Mouse (Mus musculus): ENCODE data around the gene Mbl2. TPM values are rescaled to one million over a fixed set of nuclear protein-coding genes. Genes with fewer than 3 reads are reported as not detected.

Mbl2 gene
- polyA plus RNA-seq, 1 experiment, result not detected

DNA sequence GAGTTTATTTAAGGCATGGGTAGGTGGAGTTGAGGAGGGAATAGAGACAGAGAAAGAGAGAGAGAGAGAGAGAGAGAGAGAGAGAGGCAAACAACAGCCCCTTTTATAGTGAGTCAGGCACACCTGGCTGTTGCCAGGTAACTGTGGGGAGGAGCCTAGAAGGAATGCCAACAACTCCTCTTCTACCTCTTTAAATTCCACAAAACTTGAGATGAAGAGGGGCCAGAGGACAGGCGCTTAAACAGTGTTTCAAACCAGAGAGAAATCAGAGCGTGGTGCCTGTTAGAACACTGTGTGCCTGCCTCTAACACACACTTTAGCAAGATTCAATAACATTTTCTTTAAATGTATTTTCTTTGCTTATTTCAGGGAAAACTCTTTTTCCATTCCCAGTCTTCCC lies 19.5 kb downstream of the Mbl2 start:
- Histone ChIP-seq H3ac (ENCODE audit: control insufficient read depth, insufficient read length, low read depth) (no peak overlapping the region), H3K4me3 (ENCODE audit: insufficient read depth, poor library complexity, severe bottlenecking) (no peak overlapping the region)
- TF ChIP-seq MYOG (IDR thresholded peaks at IDR 0.05; ENCODE audit: control insufficient read depth, extremely low read depth, insufficient read length), result no peak
- TF ChIP-seq FOSL1 (IDR thresholded peaks at IDR 0.05; ENCODE audit: insufficient read depth, low read length, poor library complexity, severe bottlenecking), result no peak
- TF ChIP-seq MYOD1 (IDR thresholded peaks at IDR 0.05; ENCODE audit: control insufficient read depth, insufficient read length, low read depth), result no peak
- no peak for TF ChIP-seq CEBPB (IDR thresholded peaks at IDR 0.05; ENCODE audit: low read depth)
- TF ChIP-seq USF1 (IDR thresholded peaks at IDR 0.05; ENCODE audit: low read depth), result no peak
- TF ChIP-seq CTCF (IDR thresholded peaks at IDR 0.05; ENCODE audit: control insufficient read depth, insufficient read depth, insufficient read length), result no peak
- TF ChIP-seq MAX (IDR thresholded peaks at IDR 0.05), result no peak

DNA sequence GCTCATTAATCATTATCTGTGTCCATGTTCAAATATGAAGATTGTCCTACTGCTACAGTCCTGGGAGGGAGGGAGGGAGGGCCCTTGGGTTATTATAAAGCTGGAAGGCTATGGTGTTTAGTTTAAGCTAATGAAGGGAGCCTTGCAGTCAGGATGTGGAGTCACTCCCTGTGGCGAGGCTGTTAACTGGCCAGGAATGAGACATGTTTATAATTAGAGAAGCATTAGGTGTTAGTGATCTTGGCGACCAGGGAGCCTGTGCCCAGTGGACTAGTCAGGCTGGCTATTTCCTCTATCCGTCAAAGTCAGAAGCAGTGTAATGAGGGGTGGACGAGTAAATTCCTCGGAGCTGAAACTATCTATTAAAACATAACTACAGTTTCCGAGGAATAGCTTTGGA lies 23.6 kb downstream of the Mbl2 start:
- Histone ChIP-seq H3K79me2 (ENCODE audit: control insufficient read depth, insufficient read depth) (no peaks in the 10 kb centered on the region), H3ac (ENCODE audit: control insufficient read depth, insufficient read length, low read depth) (no peak overlapping the region)
- TF ChIP-seq MAX (IDR thresholded peaks at IDR 0.05), result no peak

More for the DNA sequence above, 19.5 kb downstream of the Mbl2 start:
- H3K79me3 ChIP-seq (ENCODE audit: low read depth), result no peaks in the 10 kb centered on the region
- H3K79me2 ChIP-seq (ENCODE audit: control insufficient read depth, insufficient read depth), result no peaks in the 10 kb centered on the region
- no peaks in the 10 kb centered on the region for H3K36me3 ChIP-seq (ENCODE audit: control insufficient read depth, insufficient read depth)
- peaks cover 3% of the 10 kb centered on the region for H3K27me3 ChIP-seq (ENCODE audit: control insufficient read depth, insufficient read depth, insufficient read length)

DNA sequence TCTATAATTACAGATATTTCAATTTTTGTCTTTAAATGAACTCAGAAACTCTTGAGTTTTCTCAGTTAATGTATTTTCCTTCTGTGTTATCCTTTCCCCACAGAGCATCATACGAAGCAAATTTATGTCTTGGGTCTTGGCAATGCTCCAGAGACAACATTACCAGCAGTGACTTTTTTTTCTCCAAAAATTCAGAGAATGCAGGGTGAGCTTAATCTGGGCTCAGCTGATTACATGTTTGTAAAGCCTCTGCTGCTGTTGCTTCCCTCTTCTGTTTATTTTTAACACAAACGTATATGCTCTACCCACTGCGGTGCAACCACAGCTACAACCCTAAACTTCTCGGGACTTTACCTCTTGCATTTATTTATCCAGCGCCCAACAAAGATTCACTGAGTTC lies 48.4 kb downstream of the Mbl2 start:
- no peaks in the 10 kb centered on the region for H3K79me2 ChIP-seq (ENCODE audit: control insufficient read depth, insufficient read depth)
- TF ChIP-seq USF1 (IDR thresholded peaks at IDR 0.05; ENCODE audit: low read depth), result no peak
- TF ChIP-seq MAX (IDR thresholded peaks at IDR 0.05), result no peak
- no peak for TF ChIP-seq MYOG (IDR thresholded peaks at IDR 0.05; ENCODE audit: control insufficient read depth, extremely low read depth, insufficient read length)
- no peak for TF ChIP-seq MYOD1 (IDR thresholded peaks at IDR 0.05; ENCODE audit: control insufficient read depth, insufficient read length, low read depth)
- TF ChIP-seq CEBPB (IDR thresholded peaks at IDR 0.05; ENCODE audit: low read depth), result no peak
- TF ChIP-seq FOSL1 (IDR thresholded peaks at IDR 0.05; ENCODE audit: insufficient read depth, low read length, poor library complexity, severe bottlenecking), result no peak
- no peak for TF ChIP-seq CTCF (IDR thresholded peaks at IDR 0.05; ENCODE audit: control insufficient read depth, insufficient read depth, insufficient read length)

More for the DNA sequence above, 23.6 kb downstream of the Mbl2 start:
- Histone ChIP-seq H3K27me3 (ENCODE audit: control insufficient read depth, insufficient read depth, insufficient read length) (peaks cover 11% of the 10 kb centered on the region), H3K36me3 (ENCODE audit: control insufficient read depth, insufficient read depth) (no peaks in the 10 kb centered on the region), H3K79me3 (ENCODE audit: low read depth) (no peaks in the 10 kb centered on the region), H3K4me3 (ENCODE audit: insufficient read depth, poor library complexity, severe bottlenecking) (no peak overlapping the region)

DNA sequence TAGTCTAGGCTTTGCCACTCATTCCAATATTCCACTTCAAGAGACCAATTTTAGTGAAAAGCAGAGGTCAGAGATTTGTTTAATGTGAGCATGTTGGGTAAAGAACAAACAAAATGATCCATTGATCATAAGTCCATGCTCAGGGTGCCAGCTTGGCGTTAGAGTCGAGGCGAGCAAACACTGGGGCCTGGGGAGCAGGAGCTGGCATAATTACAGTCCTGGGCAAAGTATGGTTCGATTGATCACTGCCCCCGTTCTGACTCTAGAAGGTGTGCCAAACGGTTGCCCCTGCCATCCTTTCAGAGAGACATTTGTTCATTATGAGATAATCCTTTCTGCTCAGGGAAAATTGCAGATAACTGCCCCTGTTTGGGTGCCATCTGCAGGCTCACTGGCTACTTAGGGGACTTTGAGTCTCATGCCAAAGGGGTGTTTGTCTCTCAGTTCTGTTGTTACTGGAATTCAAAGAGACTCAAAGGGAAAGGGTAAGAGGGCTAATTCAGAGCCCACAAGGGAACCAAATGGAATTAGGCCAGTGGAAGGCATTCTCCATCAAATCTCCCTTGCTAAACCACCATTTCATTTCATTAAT lies 55.3 kb downstream of the Mbl2 start:
- H3K27me3 ChIP-seq (ENCODE audit: control insufficient read depth, insufficient read depth, insufficient read length), result no peaks in the 10 kb centered on the region
- H3ac ChIP-seq (ENCODE audit: control insufficient read depth, insufficient read length, low read depth), result no peak overlapping the region
- H3K79me2 ChIP-seq (ENCODE audit: control insufficient read depth, insufficient read depth), result no peaks in the 10 kb centered on the region
- no peaks in the 10 kb centered on the region for H3K36me3 ChIP-seq (ENCODE audit: control insufficient read depth, insufficient read depth)
- TF ChIP-seq USF1 (IDR thresholded peaks at IDR 0.05; ENCODE audit: low read depth) (no peak), MYOG (IDR thresholded peaks at IDR 0.05; ENCODE audit: control insufficient read depth, extremely low read depth, insufficient read length) (no peak), CTCF (IDR thresholded peaks at IDR 0.05; ENCODE audit: control insufficient read depth, insufficient read depth, insufficient read length) (no peak), CEBPB (IDR thresholded peaks at IDR 0.05; ENCODE audit: low read depth) (no peak), MYOD1 (IDR thresholded peaks at IDR 0.05; ENCODE audit: control insufficient read depth, insufficient read length, low read depth) (no peak), MAX (IDR thresholded peaks at IDR 0.05) (no peak), FOSL1 (IDR thresholded peaks at IDR 0.05; ENCODE audit: insufficient read depth, low read length, poor library complexity, severe bottlenecking) (no peak)
- no peaks in the 10 kb centered on the region for H3K79me3 ChIP-seq (ENCODE audit: low read depth)
- no peak overlapping the region for H3K4me3 ChIP-seq (ENCODE audit: insufficient read depth, poor library complexity, severe bottlenecking)

More for the DNA sequence above, 48.4 kb downstream of the Mbl2 start:
- no peak overlapping the region for H3ac ChIP-seq (ENCODE audit: control insufficient read depth, insufficient read length, low read depth)
- H3K27me3 ChIP-seq (ENCODE audit: control insufficient read depth, insufficient read depth, insufficient read length), result no peaks in the 10 kb centered on the region
- no peaks in the 10 kb centered on the region for H3K79me3 ChIP-seq (ENCODE audit: low read depth)
- no peaks in the 10 kb centered on the region for H3K36me3 ChIP-seq (ENCODE audit: control insufficient read depth, insufficient read depth)
- no peak overlapping the region for H3K4me3 ChIP-seq (ENCODE audit: insufficient read depth, poor library complexity, severe bottlenecking)

Small RNA genes within 50 kb of the gene (microRNA-seq; reads per million reads assigned to microRNA genes)
- gene Gm24108 (ENCODE audit: borderline microRNAs expressed), result not detected

Other genes with a start within 250 kb of the Mbl2 start
- not detected for gene Trpd52l3, start 229.2 kb upstream of the Mbl2 start, polyA plus RNA-seq (2012; fragmentation: generic; extraction: Trizol)
- gene Uhrf2, start 202.4 kb upstream of the Mbl2 start, polyA plus RNA-seq (2012; fragmentation: generic; extraction: Trizol), result 23.4 TPM
- gene Gldc, start 57.5 kb upstream of the Mbl2 start, polyA plus RNA-seq (2012; fragmentation: generic; extraction: Trizol), result 0.43 TPM

Data from C2C12 (cell line).